Mouse (Mus musculus) frontal cortex, adult 2 months (tissue): ENCODE measurements around the gene Nrcam. TPM values are rescaled to one million over a fixed set of nuclear protein-coding genes. Genes with fewer than 3 reads are reported as not detected.

Source experiments
- DNase-seq, 2 experiments: peaks; one replicate each; pipeline ENCODE4 v3.0.0; 2022; ENCODE audit warnings: low spot score in 1 of 2; ENCODE audit errors: extremely low spot score in 1 of 2
- polyA plus RNA-seq: library from polyadenylated mRNA; depleted of rRNA; stranded (reverse); fragments of >200 nt; gene quantifications from 2 replicates; pipeline ENCODE4 v1.2.3, GENCODE M21; 2012; rRNA removed

Nrcam gene
- polyA plus RNA-seq, 1 experiment = 159 TPM

- peak; percentile 23 to 80 for DNase-seq
Observed at GRCm38 (mm10) chr12:44601410-44602149, 272.9 kb downstream of the Nrcam start.

GRCm38 (mm10) chr12:44602269-44602957, 273.7 kb downstream of the Nrcam start:
- no peak for DNase-seq

GRCm38 (mm10) chr12:44602958-44603331, 274.3 kb downstream of the Nrcam start:
- no peak for DNase-seq

- DNase-seq = no peak
Observed at GRCm38 (mm10) chr12:44617001-44617421, 288.3 kb downstream of the Nrcam start.

- DNase-seq = no peak
Observed at GRCm38 (mm10) chr12:44617488-44617887, 288.8 kb downstream of the Nrcam start.

GRCm38 (mm10) chr12:44639341-44639921, 310.7 kb downstream of the Nrcam start:
- no peak for DNase-seq

GRCm38 (mm10) chr12:44640579-44640978, 311.9 kb downstream of the Nrcam start:
- no peak for DNase-seq

Other genes starting within 250 kb of the Nrcam start
- 28.5 and 29.1 TPM in 2 replicates for gene Dnajb9, start 118.6 kb upstream of the Nrcam start, polyA plus RNA-seq
- 80.9 and 82.7 TPM in 2 replicates for gene Pnpla8, start 107.5 kb upstream of the Nrcam start, polyA plus RNA-seq